Mouse (Mus musculus) macrophage (primary cell): Measurements from ENCODE around the gene Tjp3. TPM values are rescaled to one million over a fixed set of nuclear protein-coding genes. Genes with fewer than 3 reads are reported as not detected.
"Not testable (repeated sequence)": the region's sequence is repeated elsewhere in the genome, so short reads cannot be mapped to it uniquely, and the experiment has no call there.

ENCODE experiments used
- H3K27ac ChIP-seq: fragments of 350-480 bp; formaldehyde crosslinking; 2 replicates; pipeline ENCODE4 v1.9.0; 2021
- H3K36me3 ChIP-seq: fragments of 350-480 bp; formaldehyde crosslinking; 2 replicates; pipeline ENCODE4 v1.9.0; 2021; ENCODE audit errors: inconsistent target
- H3K4me3 ChIP-seq: fragments of 350-480 bp; formaldehyde crosslinking; 2 replicates; pipeline ENCODE4 v1.9.0; 2021; ENCODE audit errors: inconsistent target
- H3K79me2 ChIP-seq: fragments of 350-480 bp; formaldehyde crosslinking; 2 replicates; pipeline ENCODE4 v1.9.0; 2021; ENCODE audit errors: inconsistent target
- WGBS: methylation state at CpG from one replicate; pipeline ENCODE4 v1.1.7; 2026; ENCODE audit warnings: inconsistent platforms; ENCODE audit not compliant: missing documents; 5-methylcytosine and 5-hydroxymethylcytosine counted together
- polyA plus RNA-seq: library from polyadenylated mRNA; stranded (reverse); fragments of 250-400 nt; gene quantifications from 3 replicates; pipeline ENCODE4 v1.2.4, GENCODE M21; 2018; ENCODE audit warnings: inconsistent platforms

Tjp3 gene
- polyA plus RNA-seq, 1 experiment from 2014 or later, result 3.3 TPM

DNA sequence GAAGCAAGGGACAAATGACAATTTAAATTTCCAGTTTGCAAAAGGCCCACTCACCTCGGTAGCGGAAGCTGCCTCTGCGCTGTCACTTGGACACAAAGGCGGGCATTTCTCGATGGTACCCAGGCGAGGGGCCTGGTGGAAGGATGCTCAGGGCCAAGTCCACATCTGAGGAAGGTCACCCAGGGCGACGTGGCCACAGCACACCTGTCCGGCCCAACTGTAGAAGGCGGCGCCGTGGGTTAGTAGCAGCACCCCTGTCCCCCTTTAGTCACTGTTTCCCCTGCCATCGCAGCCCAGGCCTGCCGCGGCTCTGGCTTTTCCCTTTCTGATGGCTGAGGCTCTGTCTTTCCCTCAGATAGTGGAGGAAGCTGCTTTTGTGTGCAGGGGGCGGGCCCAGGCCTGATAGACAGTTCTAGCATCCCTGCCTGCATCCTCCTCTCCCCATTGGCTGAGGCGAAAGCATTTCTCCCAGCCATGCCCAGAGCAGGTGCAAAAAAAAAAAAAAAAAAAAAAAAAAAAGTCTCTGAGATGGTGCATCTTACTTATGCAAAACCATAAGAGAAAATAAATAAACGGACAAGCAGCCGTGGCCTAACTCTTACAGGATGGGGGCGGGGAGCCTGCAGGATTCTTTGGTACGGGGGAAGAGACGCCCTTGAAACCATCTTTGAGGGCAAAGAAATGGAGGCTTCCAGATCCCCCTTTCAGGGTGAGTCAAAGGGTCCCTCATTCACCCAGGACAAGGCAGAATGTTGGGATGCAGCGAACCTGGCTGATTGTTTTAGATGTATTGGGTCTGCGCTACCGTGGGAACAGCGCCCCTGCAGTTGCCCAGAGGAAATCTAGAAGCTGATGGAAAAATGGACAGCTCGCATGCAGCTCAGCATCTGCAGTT is 60.7 kb downstream of the Tjp3 start, which contains the start of gene Atcay:
TSS of gene Atcay (minus strand) at position 396 of the 895 bp plus-strand sequence.
- 16% methylated on average over 26 of the region's 27 CpGs for WGBS

DNA sequence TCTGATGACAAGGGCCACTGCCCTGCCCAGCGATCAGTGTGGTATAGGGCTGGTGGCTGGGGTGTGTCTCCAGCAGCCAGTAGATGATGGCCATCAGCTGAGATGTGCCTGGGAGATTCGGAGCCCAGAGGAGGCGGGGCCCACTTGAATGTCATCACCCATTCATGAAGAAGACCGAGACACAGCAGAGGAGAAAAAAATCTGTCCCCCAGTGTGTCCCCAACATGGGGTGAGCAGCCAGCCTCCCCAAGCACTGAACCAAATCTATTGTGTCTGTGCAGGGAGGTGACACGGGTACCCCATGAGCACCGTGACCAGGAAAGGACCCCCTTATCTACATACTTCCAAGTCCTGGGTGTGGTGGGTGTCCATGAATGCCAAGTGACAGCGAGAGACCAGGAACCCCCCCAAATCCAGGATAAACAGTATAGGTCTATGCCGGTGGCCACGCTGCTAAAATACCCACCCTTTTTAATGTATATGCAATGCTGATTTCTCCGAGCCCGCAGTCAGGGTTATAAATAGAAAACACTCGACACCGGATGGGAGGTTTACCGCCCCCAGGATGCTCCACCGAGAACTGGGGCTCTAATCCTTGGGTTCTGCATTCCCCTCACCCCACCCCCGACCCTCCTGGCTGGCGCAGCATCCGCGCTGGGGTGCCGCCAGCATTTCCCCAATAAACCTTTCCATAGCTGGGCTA is 61.5 kb downstream of the Tjp3 start:
- H3K4me3 ChIP-seq, result no peak overlapping the region
- no peak overlapping the region for H3K27ac ChIP-seq
- 15% methylated on average over 18 of the region's 20 CpGs for WGBS
- H3K79me2 ChIP-seq, result no peaks in the 10 kb centered on the region
- no peaks in the 10 kb centered on the region for H3K36me3 ChIP-seq

More for the DNA sequence above, 60.7 kb downstream of the Tjp3 start, which contains the start of gene Atcay:
- Histone ChIP-seq H3K27ac (no peak within 1 kb of the TSS), H3K79me2 (no peaks in the 10 kb centered on the region), H3K36me3 (no peaks in the 10 kb centered on the region), H3K4me3 (no peak within 1 kb of the TSS)

- not testable (repeated sequence) for H3K79me2 ChIP-seq, H3K27ac ChIP-seq, H3K36me3 ChIP-seq, H3K4me3 ChIP-seq
- WGBS, result 81% methylated on average over 2 of the region's 2 CpGs
These were observed 67.7 kb downstream of the Tjp3 start for GRCm38 (mm10) chr10:81223731-81224130.

Other genes with a start within 250 kb of the Tjp3 start
- gene Sgta, start 231.4 kb downstream of the Tjp3 start, polyA plus RNA-seq, result 65.8 to 82.0 TPM (median 68.8 TPM) in 3 replicates
- 7.4 to 19.1 TPM (median 9.9 TPM) in 3 replicates for gene Thop1, start 221.5 kb downstream of the Tjp3 start, polyA plus RNA-seq
- 0.75 to 1.1 TPM (median 0.85 TPM) in 3 replicates for gene Creb3l3, start 192.7 kb downstream of the Tjp3 start, polyA plus RNA-seq
- 31.4 to 102 TPM (median 93.5 TPM) in 3 replicates for gene Map2k2, start 185.7 kb downstream of the Tjp3 start, polyA plus RNA-seq
- gene Zbtb7a, start 156.4 kb downstream of the Tjp3 start, polyA plus RNA-seq, result 48.1 to 55.4 TPM (median 52.8 TPM) in 3 replicates
- gene Pias4, start 123.7 kb downstream of the Tjp3 start, polyA plus RNA-seq, result 19.6 to 22.5 TPM (median 21.5 TPM) in 3 replicates
- gene Eef2, start 115.0 kb downstream of the Tjp3 start, polyA plus RNA-seq, result 749 to 1,081 TPM (median 1,012 TPM) in 3 replicates
- 41.2 to 57.0 TPM (median 43.5 TPM) in 3 replicates for gene Dapk3, start 108.6 kb downstream of the Tjp3 start, polyA plus RNA-seq
- gene 4930442H23Rik, start 107.7 kb downstream of the Tjp3 start, polyA plus RNA-seq, result not detected in 3 replicates
- gene Nmrk2, start 89.5 kb downstream of the Tjp3 start, polyA plus RNA-seq, result not detected in 3 replicates
- not detected in 3 replicates for gene Atcay, start 60.7 kb downstream of the Tjp3 start, polyA plus RNA-seq
- 0.26 to 0.61 TPM (median 0.53 TPM) in 3 replicates for gene Zfr2, start 58.4 kb downstream of the Tjp3 start, polyA plus RNA-seq
- 5.3 to 5.7 TPM (median 5.5 TPM) in 3 replicates for gene Matk, start 38.6 kb downstream of the Tjp3 start, polyA plus RNA-seq
- gene Mrpl54, start 24.6 kb downstream of the Tjp3 start, polyA plus RNA-seq, result 39.4 to 78.9 TPM (median 55.8 TPM) in 3 replicates
- 9.8 to 31.4 TPM (median 19.8 TPM) in 3 replicates for gene Apba3, start 24.6 kb downstream of the Tjp3 start, polyA plus RNA-seq
- gene Pip5k1c, start 1.4 kb upstream of the Tjp3 start, polyA plus RNA-seq, result 63.2 to 85.8 TPM (median 77.1 TPM) in 3 replicates
- gene Cactin, start 29.5 kb upstream of the Tjp3 start, polyA plus RNA-seq, result 14.4 to 21.3 TPM (median 15.1 TPM) in 3 replicates
- gene Tbxa2r, start 37.1 kb upstream of the Tjp3 start, polyA plus RNA-seq, result not detected in 3 replicates
- 0.07 TPM in 1 of 3 replicates, not detected in the others for gene Gipc3, start 51.7 kb upstream of the Tjp3 start, polyA plus RNA-seq
- gene Hmg20b, start 58.9 kb upstream of the Tjp3 start, polyA plus RNA-seq, result 33.1 to 54.6 TPM (median 42.5 TPM) in 3 replicates
- gene Mfsd12, start 65.9 kb upstream of the Tjp3 start, polyA plus RNA-seq, result 129 to 266 TPM (median 167 TPM) in 3 replicates
- 1.5 to 9.8 TPM (median 2.5 TPM) in 3 replicates for gene 4930404N11Rik, start 74.2 kb upstream of the Tjp3 start, polyA plus RNA-seq
- gene Fzr1, start 86.9 kb upstream of the Tjp3 start, polyA plus RNA-seq, result 12.9 to 17.0 TPM (median 15.3 TPM) in 3 replicates
- 21.0 to 48.1 TPM (median 32.0 TPM) in 3 replicates for gene Dohh, start 92.8 kb upstream of the Tjp3 start, polyA plus RNA-seq
- gene Gm48551, start 92.9 kb upstream of the Tjp3 start, polyA plus RNA-seq, result 0.07 to 1.0 TPM (median 0.46 TPM) in 3 replicates
- 0.57 TPM in 1 of 3 replicates, not detected in the others for gene Gm48552, start 97.4 kb upstream of the Tjp3 start, polyA plus RNA-seq
- gene Smim24, start 101.5 kb upstream of the Tjp3 start, polyA plus RNA-seq, result 9.6 to 21.8 TPM (median 14.6 TPM) in 3 replicates
- 33.6 to 60.6 TPM (median 57.7 TPM) in 3 replicates for gene Nfic, start 164.1 kb upstream of the Tjp3 start, polyA plus RNA-seq
- 0.04 TPM in 1 of 3 replicates, not detected in the others for gene Celf5, start 191.1 kb upstream of the Tjp3 start, polyA plus RNA-seq
- 54.5 to 93.3 TPM (median 77.1 TPM) in 3 replicates for gene Ncln, start 204.8 kb upstream of the Tjp3 start, polyA plus RNA-seq
- gene S1pr4, start 208.6 kb upstream of the Tjp3 start, polyA plus RNA-seq, result 0.14 to 0.26 TPM (median 0.14 TPM) in 3 replicates
- 4.6 to 16.6 TPM (median 10.2 TPM) in 3 replicates for gene Gna15, start 232.6 kb upstream of the Tjp3 start, polyA plus RNA-seq